Mouse (Mus musculus): ENCODE results near the gene Gm14403. TPM values are rescaled to one million over a fixed set of nuclear protein-coding genes. Genes with fewer than 3 reads are reported as not detected.
"Not testable (repeated sequence)": the region's sequence is repeated elsewhere in the genome, so short reads cannot be mapped to it uniquely, and the experiment has no call there.

Gene Gm14403
- total RNA-seq (2012; rRNA removed), result 10.5 and 15.5 TPM in 2 replicates
- total RNA-seq (2014; rRNA removed), result 19.9 and 21.3 TPM in 2 replicates
- polyA plus RNA-seq (2012; ENCODE audit: insufficient read length, low read depth), result 5.1 and 7.5 TPM in 2 replicates

DNA sequence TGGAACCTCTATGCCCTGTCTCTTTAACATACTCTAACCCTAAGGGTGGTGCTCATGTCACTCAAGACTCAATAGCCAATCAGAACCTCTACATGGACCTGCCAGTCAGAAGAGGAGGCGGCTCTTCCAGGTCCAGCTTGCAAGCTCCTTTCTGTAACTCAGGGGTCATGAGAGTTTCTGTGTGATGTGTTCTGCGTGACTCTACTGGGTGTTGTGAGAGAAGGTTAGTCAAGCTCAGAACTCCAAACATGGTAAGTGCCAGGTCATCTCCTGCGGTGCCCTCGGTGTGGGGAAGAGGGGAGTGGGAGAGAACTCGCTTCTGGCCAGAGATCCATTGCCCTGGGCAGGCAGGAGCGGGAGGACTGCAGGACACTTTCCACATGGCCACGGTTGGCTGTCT, at the start of gene Gm14403:
Gene Gm14403 (plus strand): TSS at position 149 of the 400 bp plus-strand sequence.
- H3K9me3 ChIP-seq (replicated peaks; ENCODE audit: low read length); dilution Hi-C loops (cut with MboI; ENCODE audit: extremely low pct_ligation_motif_present, extremely low pct_unique_long_range_greater_than_20kb, low sequenced_read_pairs); H3K27ac ChIP-seq (ENCODE audit: insufficient read depth, low read depth); H3K27me3 ChIP-seq (replicated peaks); in situ Hi-C loops (cut with MboI; ENCODE audit: low pct_ligation_motif_present, low pct_unique_long_range_greater_than_20kb, low sequenced_read_pairs); H3K36me3 ChIP-seq (replicated peaks in 1 of 2; ENCODE audit: control insufficient read depth in 1 of 2, insufficient read depth in 1 of 2, low read length in 1 of 2); H3K79me2 ChIP-seq (replicated peaks; ENCODE audit: control insufficient read depth, extremely low read depth, insufficient read depth, poor library complexity, severe bottlenecking); H3K4me1 ChIP-seq (ENCODE audit: control insufficient read depth in 1 of 2, insufficient read depth in 2 of 2): not testable (repeated sequence)
- peak within 1 kb of the TSS; percentile 56 to 68 (median 64) for H3K4me3 ChIP-seq (replicated peaks in 1 of 3; ENCODE audit: low read depth in 2 of 3, low read length in 2 of 3, poor library complexity in 1 of 3)
- peak within 1 kb of the TSS; percentile 6; the same call in 1 of the 2 replicates for H3K9ac ChIP-seq (ENCODE audit: insufficient read depth, low read depth)
- DNase-seq (ENCODE audit: extremely low read depth), result peak; percentile 54
- TF ChIP-seq POLR2A (IDR thresholded peaks at IDR 0.05; ENCODE audit: low read depth, low read length) (peak; percentile 39; the same call in 1 of the 2 replicates), CHD2 (IDR thresholded peaks at IDR 0.05; ENCODE audit: low read length) (peak; percentile 31; the same call in 1 of the 2 replicates)
- peak within 1 kb of the TSS; percentile 44 for H3K4me2 ChIP-seq (ENCODE audit: insufficient read depth, low read depth, poor library complexity, severe bottlenecking)

DNA sequence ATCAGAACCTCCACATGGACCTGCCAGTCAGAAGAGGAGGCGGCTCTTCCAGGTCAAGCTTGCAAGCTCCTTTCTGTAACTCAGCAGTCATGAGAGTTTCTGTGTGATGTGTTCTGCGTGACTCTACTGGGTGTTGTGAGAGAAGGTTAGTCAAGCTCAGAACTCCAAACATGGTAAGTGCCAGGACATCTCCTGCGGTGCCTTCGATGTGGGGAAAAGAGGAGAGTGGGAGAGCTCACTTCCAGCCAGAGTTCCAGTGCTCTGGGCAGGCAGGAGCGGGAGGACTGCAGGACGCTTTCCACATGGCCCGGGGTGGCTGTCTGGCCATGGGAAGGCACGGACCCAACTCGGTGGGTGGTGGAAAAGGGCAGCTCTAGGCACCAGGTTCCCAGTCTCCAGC, 33.3 kb upstream of the Gm14403 start, which contains the start of gene Zfp970:
Gene Zfp970 (plus strand): TSS at position 58 of the 400 bp plus-strand sequence.
- H3K9ac ChIP-seq (ENCODE audit: insufficient read depth, low read depth), result peak within 1 kb of the TSS; percentile 56; the same call in 1 of the 2 replicates
- DNase-seq (ENCODE audit: extremely low read depth), result not testable (repeated sequence)

DNA sequence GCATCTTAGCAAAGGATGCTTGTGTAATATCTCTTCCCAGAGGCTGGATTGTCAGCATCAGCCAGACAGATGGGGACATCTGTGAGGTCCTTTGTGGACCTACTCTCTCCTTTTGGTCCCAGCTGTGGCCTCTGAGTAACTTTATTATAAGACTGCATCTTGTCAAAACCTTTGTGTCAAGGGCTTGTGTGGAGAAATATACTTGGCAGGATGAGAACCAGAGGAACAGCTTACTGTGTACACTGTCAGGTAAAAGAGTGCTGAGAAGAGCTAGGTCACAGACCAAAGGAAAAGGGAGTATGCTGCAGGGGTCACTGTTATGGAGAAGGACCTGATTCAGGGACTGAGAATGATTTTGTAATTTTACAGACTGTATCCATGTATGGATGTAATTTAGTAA, 29.8 kb upstream of the Gm14403 start:
- H3K79me2 ChIP-seq (replicated peaks; ENCODE audit: control insufficient read depth, extremely low read depth, insufficient read depth, poor library complexity, severe bottlenecking); H3K4me3 ChIP-seq (replicated peaks in 1 of 3; ENCODE audit: low read depth in 2 of 3, low read length in 2 of 3, poor library complexity in 1 of 3); H3K4me2 ChIP-seq (ENCODE audit: insufficient read depth, low read depth, poor library complexity, severe bottlenecking); dilution Hi-C loops (cut with MboI; ENCODE audit: extremely low pct_ligation_motif_present, extremely low pct_unique_long_range_greater_than_20kb, low sequenced_read_pairs); in situ Hi-C loops (cut with MboI; ENCODE audit: low pct_ligation_motif_present, low pct_unique_long_range_greater_than_20kb, low sequenced_read_pairs); DNase-seq (ENCODE audit: extremely low read depth); H3K27me3 ChIP-seq (replicated peaks); H3K9me3 ChIP-seq (replicated peaks; ENCODE audit: low read length); H3K4me1 ChIP-seq (ENCODE audit: control insufficient read depth in 1 of 2, insufficient read depth in 2 of 2); H3K9ac ChIP-seq (ENCODE audit: insufficient read depth, low read depth); H3K27ac ChIP-seq (ENCODE audit: insufficient read depth, low read depth); H3K36me3 ChIP-seq (replicated peaks in 1 of 2; ENCODE audit: control insufficient read depth in 1 of 2, insufficient read depth in 1 of 2, low read length in 1 of 2): not testable (repeated sequence)

More for the DNA sequence above, 33.3 kb upstream of the Gm14403 start, which contains the start of gene Zfp970:
- dilution Hi-C loops (cut with MboI; ENCODE audit: extremely low pct_ligation_motif_present, extremely low pct_unique_long_range_greater_than_20kb, low sequenced_read_pairs); H3K79me2 ChIP-seq (replicated peaks; ENCODE audit: control insufficient read depth, extremely low read depth, insufficient read depth, poor library complexity, severe bottlenecking); H3K9me3 ChIP-seq (replicated peaks; ENCODE audit: low read length); H3K27ac ChIP-seq (ENCODE audit: insufficient read depth, low read depth); H3K4me1 ChIP-seq (ENCODE audit: control insufficient read depth in 1 of 2, insufficient read depth in 2 of 2); in situ Hi-C loops (cut with MboI; ENCODE audit: low pct_ligation_motif_present, low pct_unique_long_range_greater_than_20kb, low sequenced_read_pairs); H3K27me3 ChIP-seq (replicated peaks); H3K36me3 ChIP-seq (replicated peaks in 1 of 2; ENCODE audit: control insufficient read depth in 1 of 2, insufficient read depth in 1 of 2, low read length in 1 of 2): not testable (repeated sequence)
- peak within 1 kb of the TSS; percentile 50 for H3K4me2 ChIP-seq (ENCODE audit: insufficient read depth, low read depth, poor library complexity, severe bottlenecking)
- peak within 1 kb of the TSS; percentile 49 to 97 (median 58) for H3K4me3 ChIP-seq (replicated peaks in 1 of 3; ENCODE audit: low read depth in 2 of 3, low read length in 2 of 3, poor library complexity in 1 of 3)

DNA sequence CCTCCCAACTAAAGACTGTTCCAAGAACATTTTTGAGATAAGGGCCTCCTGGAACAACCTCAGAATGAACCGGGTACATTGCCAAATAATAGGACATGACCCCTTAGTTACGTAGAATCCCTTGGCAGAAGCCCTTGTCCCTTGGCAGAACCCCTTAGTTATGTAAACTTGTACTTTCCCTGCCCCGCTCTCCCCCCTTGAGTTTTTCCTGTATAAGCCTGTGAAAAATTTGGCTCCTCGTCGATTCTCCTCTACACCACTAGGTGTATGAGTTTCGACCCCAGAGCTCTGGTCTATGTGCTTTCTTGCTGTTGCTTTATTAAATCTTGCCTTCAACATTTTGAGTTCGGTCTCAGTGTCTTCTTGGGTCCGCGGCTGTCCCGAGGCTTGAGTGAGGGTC, 25.8 kb upstream of the Gm14403 start:
- dilution Hi-C loops (cut with MboI; ENCODE audit: extremely low pct_ligation_motif_present, extremely low pct_unique_long_range_greater_than_20kb, low sequenced_read_pairs); in situ Hi-C loops (cut with MboI; ENCODE audit: low pct_ligation_motif_present, low pct_unique_long_range_greater_than_20kb, low sequenced_read_pairs): not testable (repeated sequence)

GRCm38 (mm10) chr2:177481971-177482370, 16.0 kb upstream of the Gm14403 start:
- H3K36me3 ChIP-seq (replicated peaks in 1 of 2; ENCODE audit: control insufficient read depth in 1 of 2, insufficient read depth in 1 of 2, low read length in 1 of 2); H3K27me3 ChIP-seq (replicated peaks); H3K27ac ChIP-seq (ENCODE audit: insufficient read depth, low read depth); H3K4me2 ChIP-seq (ENCODE audit: insufficient read depth, low read depth, poor library complexity, severe bottlenecking); DNase-seq (ENCODE audit: extremely low read depth); in situ Hi-C loops (cut with MboI; ENCODE audit: low pct_ligation_motif_present, low pct_unique_long_range_greater_than_20kb, low sequenced_read_pairs); H3K79me2 ChIP-seq (replicated peaks; ENCODE audit: control insufficient read depth, extremely low read depth, insufficient read depth, poor library complexity, severe bottlenecking); H3K9ac ChIP-seq (ENCODE audit: insufficient read depth, low read depth); H3K9me3 ChIP-seq (replicated peaks; ENCODE audit: low read length); H3K4me1 ChIP-seq (ENCODE audit: control insufficient read depth in 1 of 2, insufficient read depth in 2 of 2); H3K4me3 ChIP-seq (replicated peaks in 1 of 3; ENCODE audit: low read depth in 2 of 3, low read length in 2 of 3, poor library complexity in 1 of 3); dilution Hi-C loops (cut with MboI; ENCODE audit: extremely low pct_ligation_motif_present, extremely low pct_unique_long_range_greater_than_20kb, low sequenced_read_pairs): not testable (repeated sequence)

More for the DNA sequence above, 25.8 kb upstream of the Gm14403 start:
- not testable (repeated sequence) for H3K4me2 ChIP-seq (ENCODE audit: insufficient read depth, low read depth, poor library complexity, severe bottlenecking); H3K9ac ChIP-seq (ENCODE audit: insufficient read depth, low read depth); H3K36me3 ChIP-seq (replicated peaks in 1 of 2; ENCODE audit: control insufficient read depth in 1 of 2, insufficient read depth in 1 of 2, low read length in 1 of 2); H3K4me1 ChIP-seq (ENCODE audit: control insufficient read depth in 1 of 2, insufficient read depth in 2 of 2); H3K79me2 ChIP-seq (replicated peaks; ENCODE audit: control insufficient read depth, extremely low read depth, insufficient read depth, poor library complexity, severe bottlenecking); H3K27ac ChIP-seq (ENCODE audit: insufficient read depth, low read depth); H3K4me3 ChIP-seq (replicated peaks in 1 of 3; ENCODE audit: low read depth in 2 of 3, low read length in 2 of 3, poor library complexity in 1 of 3); H3K9me3 ChIP-seq (replicated peaks; ENCODE audit: low read length); DNase-seq (ENCODE audit: extremely low read depth); H3K27me3 ChIP-seq (replicated peaks)

GRCm38 (mm10) chr2:177483238-177483948, 14.6 kb upstream of the Gm14403 start:
- DNase-seq (ENCODE audit: extremely low read depth); H3K9me3 ChIP-seq (replicated peaks; ENCODE audit: low read length); H3K4me2 ChIP-seq (ENCODE audit: insufficient read depth, low read depth, poor library complexity, severe bottlenecking); H3K4me3 ChIP-seq (replicated peaks in 1 of 3; ENCODE audit: low read depth in 2 of 3, low read length in 2 of 3, poor library complexity in 1 of 3); H3K4me1 ChIP-seq (ENCODE audit: control insufficient read depth in 1 of 2, insufficient read depth in 2 of 2); dilution Hi-C loops (cut with MboI; ENCODE audit: extremely low pct_ligation_motif_present, extremely low pct_unique_long_range_greater_than_20kb, low sequenced_read_pairs); in situ Hi-C loops (cut with MboI; ENCODE audit: low pct_ligation_motif_present, low pct_unique_long_range_greater_than_20kb, low sequenced_read_pairs); H3K79me2 ChIP-seq (replicated peaks; ENCODE audit: control insufficient read depth, extremely low read depth, insufficient read depth, poor library complexity, severe bottlenecking); H3K9ac ChIP-seq (ENCODE audit: insufficient read depth, low read depth); H3K27ac ChIP-seq (ENCODE audit: insufficient read depth, low read depth); H3K36me3 ChIP-seq (replicated peaks in 1 of 2; ENCODE audit: control insufficient read depth in 1 of 2, insufficient read depth in 1 of 2, low read length in 1 of 2); H3K27me3 ChIP-seq (replicated peaks): not testable (repeated sequence)
